Mouse (Mus musculus) intestine, embryonic 16.5 days (tissue): ENCODE data around the gene Rapgef2. TPM values are rescaled to one million over a fixed set of nuclear protein-coding genes. Genes with fewer than 3 reads are reported as not detected.
A peak's percentile ranks its signal among the peaks of the same experiment; 100 is the strongest.

Source experiments
- ATAC-seq: fragments of 200-750 bp; cut with Nextera tagmentation; 2 replicates; pipeline ENCODE4 v1.8.0; 2017; ENCODE audit warnings: moderate TSS enrichment, moderate library complexity
- H3K27ac ChIP-seq: fragments of 300-500 bp; sonication (generic); 2 replicates; pipeline ENCODE4 v1.5.1; 2014; ENCODE audit warnings: mild to moderate bottlenecking, low read length
- H3K27me3 ChIP-seq: fragments of 300-500 bp; sonication (generic); replicated peaks from 2 replicates; pipeline ENCODE4 v1.6.1; 2014; ENCODE audit warnings: low read length, control low read depth, mixed read lengths; ENCODE audit not compliant: control insufficient read depth, insufficient read depth
- H3K36me3 ChIP-seq: fragments of 300-500 bp; sonication (generic); 2 replicates; pipeline ENCODE4 v1.6.1; 2014; ENCODE audit warnings: low read length, control low read depth; ENCODE audit not compliant: control insufficient read depth, insufficient read depth
- H3K4me1 ChIP-seq: fragments of 300-500 bp; sonication (generic); 2 replicates; pipeline ENCODE4 v1.6.1; 2014; ENCODE audit warnings: low read length, control low read depth, mixed read lengths; ENCODE audit not compliant: control insufficient read depth, insufficient read depth
- H3K4me2 ChIP-seq: fragments of 300-500 bp; sonication (generic); 2 replicates; pipeline ENCODE4 v1.6.1; 2014; ENCODE audit warnings: low read depth, low read length, control low read depth
- H3K4me3 ChIP-seq: fragments of 300-500 bp; sonication (generic); 2 replicates; pipeline ENCODE4 v1.5.1; 2014; ENCODE audit warnings: mild to moderate bottlenecking, low read length
- H3K9ac ChIP-seq: fragments of 300-500 bp; sonication (generic); 2 replicates; pipeline ENCODE4 v1.6.1; 2014; ENCODE audit warnings: low read depth, low read length
- H3K9me3 ChIP-seq: fragments of 300-500 bp; sonication (generic); 2 replicates; pipeline ENCODE4 v1.6.1; 2016; ENCODE audit warnings: low read length, control low read depth; ENCODE audit not compliant: control insufficient read depth
- WGBS: fragments of 180-500 bp; shearing (Covaris S2); extraction: QIAGEN DNeasy Blood & Tissue Kit; methylation state at CpG from one replicate; pipeline ENCODE4 v1.1.7; 2014; 5-methylcytosine and 5-hydroxymethylcytosine counted together
- polyA plus RNA-seq: library from polyadenylated mRNA; unstranded; fragments of >200 nt; fragmentation: Nextera tagmentation; extraction: Ambion mirVana; gene quantifications from 2 replicates; pipeline ENCODE4 v1.2.1, GENCODE M21; 2015

Rapgef2 gene
- polyA plus RNA-seq, 1 experiment from 2014 or later = 2.2 TPM

DNA sequence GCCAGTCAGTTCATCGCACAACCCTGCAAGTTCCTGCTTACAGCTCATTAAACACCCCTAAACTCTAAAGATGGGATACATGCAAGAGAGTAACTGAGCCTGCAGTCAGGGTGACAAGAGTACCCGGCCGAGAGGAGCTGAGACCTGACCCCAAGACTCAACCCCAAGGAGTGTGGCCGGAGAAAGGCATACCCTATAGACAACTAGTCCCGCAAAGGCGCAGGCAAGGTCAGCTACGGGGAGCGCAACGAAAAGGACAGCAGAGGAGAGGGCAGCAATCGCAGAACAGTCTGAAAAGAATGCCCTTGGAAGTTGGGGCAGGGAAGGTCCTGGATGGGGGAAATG lies 314 bp downstream of the Rapgef2 start:
- Histone ChIP-seq H3K9me3 (no peaks in the 10 kb centered on the region), H3K4me2 (peak overlapping the region; percentile 72), H3K4me1 (peaks cover 18% of the 10 kb centered on the region), H3K36me3 (no peaks in the 10 kb centered on the region), H3K4me3 (peak overlapping the region; percentile 87), H3K27ac (peak overlapping the region; percentile 96), H3K9ac (peak overlapping the region; percentile 92), H3K27me3 (no peaks in the 10 kb centered on the region)
- ATAC-seq = no peak
- under 1% methylated on average over 10 of the region's 10 CpGs for WGBS

DNA sequence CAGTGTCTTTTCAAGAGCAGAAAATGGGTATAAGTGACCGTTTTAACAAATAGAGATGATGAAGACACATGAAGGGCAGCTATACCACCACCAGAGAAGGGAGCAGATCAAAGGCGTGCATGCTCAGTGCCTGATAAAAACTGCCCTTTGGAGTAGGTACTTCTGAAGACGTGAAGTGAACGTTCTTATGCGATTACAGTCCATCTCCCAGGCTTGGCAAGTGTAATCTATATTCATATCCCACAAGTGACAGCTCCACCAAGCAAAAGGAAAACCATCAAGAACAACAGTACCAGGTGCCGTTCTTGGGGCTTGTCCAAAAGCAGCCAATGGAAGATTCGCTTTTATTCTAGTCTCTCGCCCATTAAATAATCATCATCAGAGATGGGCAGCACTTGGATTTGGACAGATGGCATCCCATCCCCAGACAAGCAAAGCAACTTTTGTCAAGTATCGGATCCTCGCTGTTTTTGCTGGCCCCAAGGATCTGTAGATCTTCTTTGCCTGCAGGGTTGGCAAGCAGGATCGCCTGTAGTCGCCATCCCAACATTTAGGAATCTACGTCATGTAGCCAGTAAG lies 1.1 kb downstream of the Rapgef2 start:
- Histone ChIP-seq H3K9ac (no peak overlapping the region), H3K9me3 (no peaks in the 10 kb centered on the region), H3K27ac (no peak overlapping the region), H3K4me2 (peak overlapping the region; percentile 72), H3K27me3 (no peaks in the 10 kb centered on the region), H3K4me1 (peaks cover 18% of the 10 kb centered on the region), H3K36me3 (no peaks in the 10 kb centered on the region), H3K4me3 (peak overlapping the region; percentile 87)
- no peak for ATAC-seq
- WGBS = 56% methylated on average over 13 of the region's 13 CpGs

DNA sequence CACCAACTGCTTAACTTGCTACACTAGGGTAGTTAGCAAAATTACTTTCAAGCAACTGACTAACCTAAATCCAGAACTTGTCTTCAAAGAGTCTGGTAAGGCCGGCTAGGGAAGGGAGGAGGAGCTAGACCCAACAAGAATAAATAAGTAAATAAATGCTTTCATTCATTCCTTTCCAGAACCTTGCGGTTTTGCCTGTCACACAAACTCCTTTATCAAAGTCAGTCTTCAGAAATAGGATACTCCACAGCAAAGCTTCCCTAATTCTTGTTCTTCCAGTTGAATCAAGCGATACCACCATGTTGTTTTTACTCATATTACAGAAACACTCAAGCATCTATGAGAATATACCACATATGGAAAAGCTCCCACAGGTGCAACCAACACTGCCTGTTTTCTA lies 2.3 kb downstream of the Rapgef2 start:
- ATAC-seq = no peak
- WGBS = 71% methylated on average over 3 of the region's 3 CpGs

DNA sequence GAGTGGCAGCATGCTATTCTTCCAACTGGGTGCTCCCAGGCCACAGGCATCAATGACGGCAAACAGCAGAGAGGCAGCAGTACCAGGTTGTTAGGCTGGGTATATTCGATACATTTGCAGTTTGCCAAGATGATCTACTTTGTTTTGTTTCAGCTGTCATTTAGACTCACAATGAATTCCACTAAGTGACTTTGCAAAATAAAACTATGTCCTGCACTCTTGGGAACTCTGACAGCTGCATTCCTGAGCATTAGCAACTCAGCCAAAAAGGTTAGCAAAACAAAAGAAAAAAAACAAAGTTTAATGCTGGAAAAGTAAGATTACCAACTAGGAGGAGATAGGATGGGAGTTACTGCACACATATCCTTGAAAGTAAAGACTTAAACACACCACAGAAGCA lies 3.3 kb downstream of the Rapgef2 start:
- H3K27ac ChIP-seq = no peak overlapping the region
- H3K4me2 ChIP-seq = no peak overlapping the region
- H3K27me3 ChIP-seq = no peaks in the 10 kb centered on the region
- no peaks in the 10 kb centered on the region for H3K9me3 ChIP-seq
- H3K4me1 ChIP-seq = peaks cover 18% of the 10 kb centered on the region
- no peak overlapping the region for H3K9ac ChIP-seq
- 45% methylated on average over 2 of the region's 2 CpGs for WGBS
- H3K4me3 ChIP-seq = no peak overlapping the region
- ATAC-seq = no peak
- H3K36me3 ChIP-seq = no peaks in the 10 kb centered on the region

More for the DNA sequence above, 2.3 kb downstream of the Rapgef2 start:
- Histone ChIP-seq H3K4me1 (peaks cover 18% of the 10 kb centered on the region), H3K36me3 (no peaks in the 10 kb centered on the region), H3K27me3 (no peaks in the 10 kb centered on the region), H3K4me2 (no peak overlapping the region), H3K4me3 (no peak overlapping the region), H3K27ac (no peak overlapping the region), H3K9me3 (no peaks in the 10 kb centered on the region), H3K9ac (no peak overlapping the region)

DNA sequence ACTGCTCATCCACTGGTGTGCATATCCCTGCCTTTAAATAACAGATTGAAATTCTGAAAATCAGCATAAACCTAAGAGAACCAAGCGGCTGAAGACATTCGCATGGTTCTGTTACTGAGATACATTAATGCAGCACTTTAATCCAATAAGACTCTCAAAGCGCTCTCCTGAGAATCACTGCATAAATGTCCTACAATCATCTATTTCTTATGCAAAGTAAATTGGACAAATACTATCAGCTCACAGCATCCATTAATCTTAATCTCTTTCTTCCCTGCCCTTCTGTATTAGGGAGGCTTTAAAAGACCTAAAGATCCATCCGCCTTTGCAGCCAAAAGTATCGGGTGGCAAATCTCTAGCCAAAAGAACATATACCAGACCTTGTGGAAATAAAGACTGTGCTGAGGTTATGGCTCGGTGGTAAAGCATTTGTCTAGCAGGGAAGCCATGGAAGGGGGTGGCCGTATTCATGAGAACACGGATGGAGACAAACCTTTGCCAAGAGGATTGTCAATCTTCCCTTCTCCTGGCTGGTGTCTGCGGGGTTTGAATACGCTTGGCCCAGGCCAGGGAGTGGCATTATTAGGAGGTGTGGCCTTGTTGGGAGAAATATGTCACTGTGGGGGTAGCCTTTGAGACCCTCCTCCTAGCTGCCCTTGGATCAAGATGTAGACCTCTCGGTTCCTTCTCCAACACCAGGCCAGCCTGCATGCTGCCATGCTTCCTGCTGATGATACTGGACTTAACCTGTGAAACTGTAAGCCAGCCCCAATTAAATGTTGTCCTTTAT lies 10.3 kb downstream of the Rapgef2 start:
- Histone ChIP-seq H3K4me2 (no peak overlapping the region), H3K9me3 (no peaks in the 10 kb centered on the region), H3K27me3 (no peaks in the 10 kb centered on the region), H3K4me3 (no peak overlapping the region), H3K27ac (no peak overlapping the region), H3K4me1 (no peaks in the 10 kb centered on the region), H3K9ac (no peak overlapping the region), H3K36me3 (no peaks in the 10 kb centered on the region)
- no peak for ATAC-seq
- WGBS = 81% methylated on average over 11 of the region's 11 CpGs

DNA sequence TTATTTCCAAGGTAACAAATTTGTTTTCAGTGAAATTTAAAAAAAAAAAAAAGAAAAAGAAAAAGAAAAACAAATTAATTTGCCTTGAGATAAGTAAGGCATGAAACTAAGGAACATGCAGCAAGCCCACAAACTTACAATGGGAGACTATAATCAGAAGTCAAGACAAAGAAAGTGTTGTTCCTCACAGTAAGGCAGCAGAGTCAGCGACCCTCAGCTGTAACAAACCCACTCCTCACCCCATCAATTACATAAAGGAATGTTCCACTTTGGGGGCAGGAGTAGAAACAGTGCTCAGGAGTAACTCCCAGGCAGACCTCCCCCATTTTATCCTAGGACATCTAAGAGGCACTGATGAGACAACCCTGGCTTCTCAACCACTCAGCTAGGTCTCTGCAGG lies 13.0 kb downstream of the Rapgef2 start:
- 7% methylated on average over 1 of the region's 1 CpGs for WGBS
- ATAC-seq = no peak
- no peaks in the 10 kb centered on the region for H3K9me3 ChIP-seq
- no peaks in the 10 kb centered on the region for H3K27me3 ChIP-seq
- H3K4me2 ChIP-seq = no peak overlapping the region
- H3K4me3 ChIP-seq = no peak overlapping the region
- no peaks in the 10 kb centered on the region for H3K36me3 ChIP-seq
- no peaks in the 10 kb centered on the region for H3K4me1 ChIP-seq
- no peak overlapping the region for H3K27ac ChIP-seq
- no peak overlapping the region for H3K9ac ChIP-seq

DNA sequence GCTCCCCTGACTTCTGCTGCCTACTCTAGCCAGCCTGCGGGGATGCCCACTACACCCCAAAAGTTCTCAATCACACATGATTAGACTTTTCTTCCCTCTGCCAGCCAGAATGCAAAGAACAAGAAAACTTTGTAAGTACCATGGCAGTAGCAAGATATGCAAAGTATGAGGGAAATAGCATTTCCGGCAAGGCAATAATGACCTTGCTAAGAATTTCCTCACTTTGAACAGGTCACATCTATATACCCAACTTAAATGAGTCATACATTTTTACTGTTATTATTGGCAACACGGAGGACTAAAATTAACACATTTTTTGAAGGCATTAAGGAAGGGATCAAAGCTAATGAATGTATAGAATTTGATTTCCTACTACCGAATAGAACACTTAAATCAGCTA lies 13.4 kb downstream of the Rapgef2 start:
- Histone ChIP-seq H3K4me1 (no peaks in the 10 kb centered on the region), H3K36me3 (no peaks in the 10 kb centered on the region), H3K27ac (no peak overlapping the region), H3K27me3 (no peaks in the 10 kb centered on the region), H3K9ac (no peak overlapping the region), H3K4me2 (no peak overlapping the region), H3K4me3 (no peak overlapping the region), H3K9me3 (no peaks in the 10 kb centered on the region)
- ATAC-seq = no peak
- WGBS = 69% methylated on average over 4 of the region's 4 CpGs

DNA sequence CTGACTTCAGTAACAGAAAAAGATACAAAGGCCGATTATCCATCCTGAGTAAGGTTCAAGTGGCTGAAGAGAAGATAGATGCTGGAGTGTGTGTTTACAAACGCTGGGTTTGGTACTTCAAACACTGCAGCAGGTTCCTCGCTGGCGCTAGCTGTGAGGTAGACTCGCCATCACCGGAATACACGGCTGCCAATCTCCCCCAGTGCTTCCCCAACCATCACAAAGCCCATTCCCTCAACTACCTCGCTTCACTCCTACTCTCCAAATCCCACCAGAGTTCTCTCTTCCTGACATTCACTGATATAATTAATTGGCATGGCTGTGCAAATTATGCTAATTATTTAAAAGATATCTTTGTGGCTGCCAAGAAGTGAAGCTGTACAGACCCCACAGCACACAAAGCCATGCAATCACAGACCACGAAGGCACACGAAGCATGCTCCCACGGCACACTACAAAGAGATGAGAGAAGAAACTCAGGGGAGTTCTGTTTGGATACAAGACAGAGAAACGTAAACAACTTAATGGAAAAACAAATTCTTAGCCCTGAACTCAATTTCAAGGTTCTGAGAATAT lies 15.2 kb downstream of the Rapgef2 start:
- H3K27ac ChIP-seq = no peak overlapping the region
- no peaks in the 10 kb centered on the region for H3K36me3 ChIP-seq
- no peak overlapping the region for H3K4me3 ChIP-seq
- no peaks in the 10 kb centered on the region for H3K9me3 ChIP-seq
- H3K4me2 ChIP-seq = no peak overlapping the region
- H3K4me1 ChIP-seq = no peaks in the 10 kb centered on the region
- no peak for ATAC-seq
- 53% methylated on average over 12 of the region's 12 CpGs for WGBS
- no peaks in the 10 kb centered on the region for H3K27me3 ChIP-seq
- no peak overlapping the region for H3K9ac ChIP-seq

DNA sequence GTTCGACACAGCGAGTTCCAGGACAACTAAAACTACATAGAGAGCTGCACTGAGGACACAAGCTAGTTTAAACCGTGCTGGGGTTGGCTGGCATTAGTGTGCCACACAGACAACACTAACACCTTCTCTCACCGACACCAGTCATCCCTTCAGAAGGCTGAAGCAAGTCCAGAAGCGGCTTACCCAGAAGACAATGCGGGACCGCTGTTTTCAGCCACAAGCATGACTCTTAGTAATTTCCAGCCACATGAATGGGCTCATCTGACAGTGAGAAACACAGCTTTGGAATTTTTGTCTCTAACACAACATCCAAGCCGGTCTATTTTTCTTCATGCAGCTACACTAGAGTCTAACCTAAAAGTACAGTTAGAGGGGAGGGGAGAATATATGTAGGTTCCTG lies 16.4 kb downstream of the Rapgef2 start:
- Histone ChIP-seq H3K4me3 (no peak overlapping the region), H3K4me2 (no peak overlapping the region), H3K9ac (no peak overlapping the region), H3K4me1 (no peaks in the 10 kb centered on the region), H3K27me3 (no peaks in the 10 kb centered on the region), H3K27ac (no peak overlapping the region), H3K36me3 (no peaks in the 10 kb centered on the region), H3K9me3 (no peaks in the 10 kb centered on the region)
- 88% methylated on average over 8 of the region's 8 CpGs for WGBS
- no peak for ATAC-seq
